In genomic region chr16:32858771-32859636, GRCm38 (mm10) we compare ENCODE assay signal across 9 mouse cellular contexts. TPM values are rescaled to one million over a fixed set of nuclear protein-coding genes. Genes with fewer than 3 reads are reported as not detected.
DNase-seq lines count a peak whose midpoint lies in the region; ATAC-seq and TF ChIP-seq lines count a peak whose summit lies in the region.
"Had no signal": no experiment of that assay in that cellular context is flagged by ENCODE, and none has a peak within 500 bp of the region (broad histone marks: within the 10 kb centered on the region; RNA-seq: fewer than 3 reads in every experiment).

No protein-coding gene starts in this region.

- H3K4me3 ChIP-seq in midbrain, postnatal 0 days (ENCODE audit: low read depth, low read length), result no peak overlapping the region
- H3K4me3 ChIP-seq in midbrain, embryonic 14.5 days (replicated peaks; ENCODE audit: low read depth, low read length), result no peak overlapping the region
- H3K4me3 ChIP-seq in embryonic fibroblast, embryonic 13.5 days (ENCODE audit: insufficient read depth, low read length), result no peak overlapping the region
- no peak overlapping the region for H3K4me3 ChIP-seq in intestine, embryonic 14.5 days (ENCODE audit: low read depth, low read length)
- no peak overlapping the region for H3K4me3 ChIP-seq in stomach, embryonic 16.5 days (replicated peaks; ENCODE audit: low read length)
- H3K4me3 ChIP-seq: neural tube, embryonic 13.5 days had no signal

- H3K27me3 ChIP-seq in midbrain, postnatal 0 days (ENCODE audit: insufficient read depth, low read length), result no peaks in the 10 kb centered on the region
- no peaks in the 10 kb centered on the region for H3K27me3 ChIP-seq in midbrain, embryonic 14.5 days (ENCODE audit: control insufficient read depth, insufficient read depth, low read length)
- no peaks in the 10 kb centered on the region for H3K27me3 ChIP-seq in intestine, embryonic 14.5 days (replicated peaks; ENCODE audit: control insufficient read depth, insufficient read depth, low read length)
- H3K27me3 ChIP-seq in stomach, embryonic 16.5 days (ENCODE audit: control insufficient read depth, insufficient read depth, low read length), result no peaks in the 10 kb centered on the region
- H3K27me3 ChIP-seq: neural tube, embryonic 13.5 days had no signal

- no peak for ATAC-seq in midbrain, postnatal 0 days (ENCODE audit: low FRiP score)
- ATAC-seq in midbrain, embryonic 14.5 days (ENCODE audit: low FRiP score, low TSS enrichment), result no peak
- peak; percentile 40; the same call in 1 of the 2 replicates for ATAC-seq in intestine, embryonic 14.5 days (replicated peaks; ENCODE audit: low FRiP score, low TSS enrichment, low read depth)
- ATAC-seq in stomach, embryonic 16.5 days (ENCODE audit: insufficient read depth, low FRiP score), result peak; percentile 79
- no peak for ATAC-seq in inflammation-experienced regulatory T-cells, adult 6 months
- no peak for ATAC-seq in megakaryocyte-erythroid progenitor cell, adult 5-6 weeks (replicated peaks; ENCODE audit: low FRiP score, low TSS enrichment, poor library complexity, severe bottlenecking)

- H3K4me2 ChIP-seq in midbrain, postnatal 0 days (ENCODE audit: low read depth, low read length, poor library complexity, severe bottlenecking), result no peak overlapping the region
- H3K4me2 ChIP-seq in midbrain, embryonic 14.5 days (ENCODE audit: low read length), result no peak overlapping the region
- no peak overlapping the region for H3K4me2 ChIP-seq in intestine, embryonic 14.5 days (ENCODE audit: low read length)
- H3K4me2 ChIP-seq in stomach, embryonic 16.5 days (ENCODE audit: low read depth, low read length), result no peak overlapping the region
- H3K4me2 ChIP-seq: neural tube, embryonic 13.5 days had no signal

- DNase-seq in midbrain, postnatal 0 days (ENCODE audit: low spot score), result peak; percentile 19
- no peak for DNase-seq in midbrain, embryonic 14.5 days
- DNase-seq in intestine, embryonic 14.5 days (ENCODE audit: low spot score), result no peak
- DNase-seq in ovary, postnatal 14 days (ENCODE audit: low spot score), result no peak

- no peak overlapping the region for H3K27ac ChIP-seq in midbrain, postnatal 0 days (ENCODE audit: low read depth, low read length)
- H3K27ac ChIP-seq in midbrain, embryonic 14.5 days (replicated peaks; ENCODE audit: low read depth, low read length), result no peak overlapping the region
- H3K27ac ChIP-seq in embryonic fibroblast, embryonic 13.5 days (ENCODE audit: insufficient read depth, low read length), result peak overlapping the region; percentile 99
- H3K27ac ChIP-seq in intestine, embryonic 14.5 days (ENCODE audit: low read depth), result peak overlapping the region; percentile 58; the same call in 1 of the 2 replicates
- H3K27ac ChIP-seq in stomach, embryonic 16.5 days (ENCODE audit: low read length), result peak overlapping the region; percentile 46
- H3K27ac ChIP-seq: neural tube, embryonic 13.5 days had no signal

- no peak for TF ChIP-seq CTCF in midbrain, postnatal 0 days (IDR thresholded peaks at IDR 0.05)
- no peak for TF ChIP-seq CTCF in embryonic fibroblast, embryonic 13.5 days (IDR thresholded peaks at IDR 0.05; ENCODE audit: borderline replicate concordance, insufficient read depth, low read length)

- peaks cover 4% of the 10 kb centered on the region for H3K36me3 ChIP-seq in midbrain, postnatal 0 days (ENCODE audit: insufficient read depth, low read length)
- H3K36me3 ChIP-seq in midbrain, embryonic 14.5 days (ENCODE audit: control insufficient read depth, insufficient read depth, low read length), result 0 out of 2 replicates have a peak, but pooled peaks cover 7% of the 10 kb centered on the region
- 0 out of 2 replicates have a peak, but pooled peaks cover 7% of the 10 kb centered on the region for H3K36me3 ChIP-seq in intestine, embryonic 14.5 days (ENCODE audit: control insufficient read depth, insufficient read depth, low read length)
- 0 out of 2 replicates have a peak, but pooled peaks cover 6% of the 10 kb centered on the region for H3K36me3 ChIP-seq in stomach, embryonic 16.5 days (ENCODE audit: control insufficient read depth, insufficient read depth, low read length)

- no peaks in the 10 kb centered on the region for H3K4me1 ChIP-seq in midbrain, postnatal 0 days (ENCODE audit: insufficient read depth, low read length)
- H3K4me1 ChIP-seq in midbrain, embryonic 14.5 days (ENCODE audit: control insufficient read depth, insufficient read depth, low read length), result no peaks in the 10 kb centered on the region
- peaks cover 16% of the 10 kb centered on the region for H3K4me1 ChIP-seq in embryonic fibroblast, embryonic 13.5 days (ENCODE audit: control insufficient read depth, insufficient read depth, low read length)
- H3K4me1 ChIP-seq in intestine, embryonic 14.5 days (replicated peaks; ENCODE audit: control insufficient read depth, insufficient read depth, low read length), result peaks cover 6% of the 10 kb centered on the region; the same call in 1 of the 2 replicates
- no peaks in the 10 kb centered on the region for H3K4me1 ChIP-seq in stomach, embryonic 16.5 days (ENCODE audit: control insufficient read depth, insufficient read depth, low read length)

- no peaks in the 10 kb centered on the region for H3K9me3 ChIP-seq in midbrain, postnatal 0 days (ENCODE audit: low read length)
- H3K9me3 ChIP-seq in midbrain, embryonic 14.5 days (ENCODE audit: control insufficient read depth, low read length), result no peaks in the 10 kb centered on the region
- no peaks in the 10 kb centered on the region for H3K9me3 ChIP-seq in intestine, embryonic 14.5 days (ENCODE audit: control insufficient read depth, low read length)
- H3K9me3 ChIP-seq in stomach, embryonic 16.5 days (replicated peaks; ENCODE audit: control insufficient read depth, low read length), result no peaks in the 10 kb centered on the region
- H3K9me3 ChIP-seq: neural tube, embryonic 13.5 days had no signal

- H3K9ac ChIP-seq in midbrain, postnatal 0 days (replicated peaks; ENCODE audit: low read length, poor library complexity, severe bottlenecking), result no peak overlapping the region
- H3K9ac ChIP-seq in midbrain, embryonic 14.5 days (replicated peaks; ENCODE audit: low read length), result no peak overlapping the region
- H3K9ac ChIP-seq in intestine, embryonic 14.5 days (ENCODE audit: low read length), result no peak overlapping the region
- no peak overlapping the region for H3K9ac ChIP-seq in stomach, embryonic 16.5 days (ENCODE audit: low read length)
- H3K9ac ChIP-seq: neural tube, embryonic 13.5 days had no signal

- WGBS in midbrain, postnatal 0 days, result 79% methylated on average over 12 of the region's 12 CpGs
- WGBS in midbrain, embryonic 14.5 days, result 81% methylated on average over 12 of the region's 12 CpGs
- 47% methylated on average over 12 of the region's 12 CpGs for WGBS in intestine, embryonic 14.5 days
- WGBS in stomach, embryonic 16.5 days, result 46% methylated on average over 12 of the region's 12 CpGs

- TF ChIP-seq POLR2A in embryonic fibroblast, embryonic 13.5 days (IDR thresholded peaks at IDR 0.05; ENCODE audit: low read depth, low read length), result peak; percentile 54; the same call in 1 of the 2 replicates

RNA-seq across cellular contexts. Expression of gene Fyttd1, which starts 18.3 kb away (rescaled TPM):
- 56.9 and 125 TPM in 2 replicates for total RNA-seq in midbrain, postnatal 0 days (2014; rRNA removed)
- 115 and 139 TPM in 2 replicates for polyA plus RNA-seq in midbrain, postnatal 0 days (2015; fragmentation: Nextera tagmentation; extraction: Ambion mirVana)
- 167 and 171 TPM in 2 replicates for polyA plus RNA-seq in midbrain, embryonic 14.5 days (2014; fragmentation: Nextera tagmentation; extraction: Ambion mirVana)
- 108 and 115 TPM in 2 replicates for polyA plus RNA-seq in embryonic fibroblast, embryonic 13.5 days (2011; ENCODE audit: insufficient read length, low read depth, missing spikeins)
- 103 and 107 TPM in 2 replicates for polyA plus RNA-seq in intestine, embryonic 14.5 days (2014; fragmentation: Nextera tagmentation; extraction: Ambion mirVana)
- 85.2 and 92.5 TPM in 2 replicates for polyA plus RNA-seq in stomach, embryonic 16.5 days (2015; fragmentation: Nextera tagmentation; extraction: Ambion mirVana)
- polyA plus RNA-seq in inflammation-experienced regulatory T-cells, adult 6 months (2017; shearing (Covaris generic)), result 10 to 100 TPM; 54.2 to 93.0 (median 62.4) TPM
- total RNA-seq in megakaryocyte-erythroid progenitor cell, adult 5-6 weeks (2014; fragmentation: Nextera tagmentation), result 23.3 and 25.4 TPM in 2 replicates
- total RNA-seq in megakaryocyte-erythroid progenitor cell, adult 5-6 weeks (2017), result 48.8 and 69.4 TPM in 2 replicates

RNA-seq across cellular contexts. Expression of gene Rubcn, which starts 18.6 kb away (rescaled TPM):
- 75.0 and 84.0 TPM in 2 replicates for total RNA-seq in midbrain, postnatal 0 days (2014; rRNA removed)
- 25.5 TPM in 2 replicates for polyA plus RNA-seq in midbrain, postnatal 0 days (2015; fragmentation: Nextera tagmentation; extraction: Ambion mirVana)
- 30.0 TPM in 2 replicates for polyA plus RNA-seq in midbrain, embryonic 14.5 days (2014; fragmentation: Nextera tagmentation; extraction: Ambion mirVana)
- 26.2 and 27.1 TPM in 2 replicates for polyA plus RNA-seq in embryonic fibroblast, embryonic 13.5 days (2011; ENCODE audit: insufficient read length, low read depth, missing spikeins)
- 18.2 and 19.3 TPM in 2 replicates for polyA plus RNA-seq in intestine, embryonic 14.5 days (2014; fragmentation: Nextera tagmentation; extraction: Ambion mirVana)
- polyA plus RNA-seq in stomach, embryonic 16.5 days (2015; fragmentation: Nextera tagmentation; extraction: Ambion mirVana), result 24.3 and 24.7 TPM in 2 replicates
- 10 to 100 TPM in 2 of 3 experiments, 1 to 10 TPM in 1; 9.3 to 15.1 (median 13.8) TPM for polyA plus RNA-seq in inflammation-experienced regulatory T-cells, adult 6 months (2017; shearing (Covaris generic))
- total RNA-seq in megakaryocyte-erythroid progenitor cell, adult 5-6 weeks (2014; fragmentation: Nextera tagmentation), result 5.1 and 6.6 TPM in 2 replicates
- total RNA-seq in megakaryocyte-erythroid progenitor cell, adult 5-6 weeks (2017), result 4.0 and 6.1 TPM in 2 replicates

RNA-seq across cellular contexts. Expression of gene Smbd1, which starts 48.7 kb away (rescaled TPM):
- total RNA-seq in midbrain, postnatal 0 days (2014; rRNA removed), result not detected in 2 replicates
- polyA plus RNA-seq in midbrain, postnatal 0 days (2015; fragmentation: Nextera tagmentation; extraction: Ambion mirVana), result not detected in 2 replicates
- not detected in 2 replicates for polyA plus RNA-seq in midbrain, embryonic 14.5 days (2014; fragmentation: Nextera tagmentation; extraction: Ambion mirVana)
- not detected in 2 replicates for polyA plus RNA-seq in embryonic fibroblast, embryonic 13.5 days (2011; ENCODE audit: insufficient read length, low read depth, missing spikeins)
- polyA plus RNA-seq in intestine, embryonic 14.5 days (2014; fragmentation: Nextera tagmentation; extraction: Ambion mirVana), result not detected in 2 replicates
- polyA plus RNA-seq in stomach, embryonic 16.5 days (2015; fragmentation: Nextera tagmentation; extraction: Ambion mirVana), result 0.27 TPM in 1 of 2 replicates, not detected in the other
- not detected for polyA plus RNA-seq in inflammation-experienced regulatory T-cells, adult 6 months (2017; shearing (Covaris generic))
- total RNA-seq in megakaryocyte-erythroid progenitor cell, adult 5-6 weeks (2014; fragmentation: Nextera tagmentation), result not detected in 2 replicates
- not detected in 2 replicates for total RNA-seq in megakaryocyte-erythroid progenitor cell, adult 5-6 weeks (2017)
- polyA plus RNA-seq: neural tube, embryonic 13.5 days had no signal

RNA-seq across cellular contexts. Expression of gene Lrch3, which starts 54.9 kb away (rescaled TPM):
- total RNA-seq in midbrain, postnatal 0 days (2014; rRNA removed), result 38.9 and 40.6 TPM in 2 replicates
- polyA plus RNA-seq in midbrain, postnatal 0 days (2015; fragmentation: Nextera tagmentation; extraction: Ambion mirVana), result 23.5 and 25.3 TPM in 2 replicates
- polyA plus RNA-seq in midbrain, embryonic 14.5 days (2014; fragmentation: Nextera tagmentation; extraction: Ambion mirVana), result 35.2 and 51.7 TPM in 2 replicates
- 39.9 and 52.7 TPM in 2 replicates for polyA plus RNA-seq in embryonic fibroblast, embryonic 13.5 days (2011; ENCODE audit: insufficient read length, low read depth, missing spikeins)
- 22.1 and 22.7 TPM in 2 replicates for polyA plus RNA-seq in intestine, embryonic 14.5 days (2014; fragmentation: Nextera tagmentation; extraction: Ambion mirVana)
- 14.8 and 15.5 TPM in 2 replicates for polyA plus RNA-seq in stomach, embryonic 16.5 days (2015; fragmentation: Nextera tagmentation; extraction: Ambion mirVana)
- polyA plus RNA-seq in inflammation-experienced regulatory T-cells, adult 6 months (2017; shearing (Covaris generic)), result 10 to 100 TPM; 19.6 to 23.6 (median 21.9) TPM
- 15.6 and 27.2 TPM in 2 replicates for total RNA-seq in megakaryocyte-erythroid progenitor cell, adult 5-6 weeks (2014; fragmentation: Nextera tagmentation)
- 13.1 and 25.3 TPM in 2 replicates for total RNA-seq in megakaryocyte-erythroid progenitor cell, adult 5-6 weeks (2017)

Comparison
In these comparisons a context has a peak if more than half of its experiments do, and no peak if none do; other contexts are left out.
1. ATAC-seq: peak in intestine, embryonic 14.5 days (single experiment) and stomach, embryonic 16.5 days (single experiment); none in midbrain, postnatal 0 days (single experiment), midbrain, embryonic 14.5 days (single experiment), inflammation-experienced regulatory T-cells, adult 6 months (single experiment) and megakaryocyte-erythroid progenitor cell, adult 5-6 weeks (single experiment).
2. H3K27ac ChIP-seq: peak in embryonic fibroblast, embryonic 13.5 days (single experiment), intestine, embryonic 14.5 days (single experiment) and stomach, embryonic 16.5 days (single experiment); none in midbrain, postnatal 0 days (single experiment) and midbrain, embryonic 14.5 days (single experiment).